Comparison of ENCODE assay signal across 8 mouse cellular contexts in genomic region chr3:95110911-95111726, GRCm38 (mm10). TPM values are rescaled to one million over a fixed set of nuclear protein-coding genes. Genes with fewer than 3 reads are reported as not detected.
DNase-seq lines count a peak whose midpoint lies in the region; ATAC-seq and TF ChIP-seq lines count a peak whose summit lies in the region.

Gene Vps72 (plus strand): TSS chr3:95111022.

- CTCF ChIA-PET in Patski (lab: Charles Lee), result interaction anchor here (1.1 to 7.9 kb wide), 4 partner anchors 45 to 96 kb away, joined by 3 to 67 read pairs (median 4); partner anchors contain the start of gene Zfp687

- peak; percentile 84 for DNase-seq in Patski (ENCODE audit: low read depth, low spot score)
- DNase-seq in cerebellum, postnatal 14 days, result peak; percentile 88 to 90
- DNase-seq in frontal cortex, postnatal 14 days (ENCODE audit: low spot score in 2 of 2), result peak; percentile 83 to 87
- peak; percentile 81 to 85 for DNase-seq in layer of hippocampus, postnatal 25 days (ENCODE audit: extremely low spot score in 1 of 2, low spot score in 1 of 2)
- DNase-seq in lung, postnatal 25 days (ENCODE audit: low spot score), result peak; percentile 93
- DNase-seq in retina, embryonic 14.5 days (ENCODE audit: low spot score), result peak; percentile 90
- peak; percentile 89 for DNase-seq in thymus, postnatal 4 days

- peak within 1 kb of the TSS; percentile 98 for H3K27ac ChIP-seq in hindbrain, embryonic 13.5 days

- ATAC-seq in Patski, result peak; percentile 66
- ATAC-seq in hindbrain, embryonic 13.5 days (ENCODE audit: low FRiP score), result peak; percentile 66

- H3K36me3 ChIP-seq in hindbrain, embryonic 13.5 days, result peaks cover 16% of the 10 kb centered on the region

- POLR2A ChIA-PET in Patski (lab: Charles Lee), result interaction anchor here (0.7 to 1.1 kb wide), 2 partner anchors 51 to 207 kb away, joined by 3 read pairs; no protein-coding TSS in a partner anchor

- in situ Hi-C loops in Patski (cut with MboI; ENCODE audit: low pct_unique_long_range_greater_than_20kb), result no loop called here

- H3K4me3 ChIP-seq in hindbrain, embryonic 13.5 days, result peak within 1 kb of the TSS; percentile 65

- H3K4me2 ChIP-seq in hindbrain, embryonic 13.5 days, result peak within 1 kb of the TSS; percentile 53

- under 1% methylated on average over 54 of the region's 54 CpGs for WGBS in hindbrain, embryonic 13.5 days

- no peaks in the 10 kb centered on the region for H3K9me3 ChIP-seq in hindbrain, embryonic 13.5 days

- H3K9ac ChIP-seq in hindbrain, embryonic 13.5 days, result peak within 1 kb of the TSS; percentile 83

- peaks cover 14% of the 10 kb centered on the region for H3K4me1 ChIP-seq in hindbrain, embryonic 13.5 days (replicated peaks)

- TF ChIP-seq CTCF in Patski (IDR thresholded peaks at IDR 0.05), result no peak

- H3K27me3 ChIP-seq in Patski, result no peaks in the 10 kb centered on the region
- no peaks in the 10 kb centered on the region for H3K27me3 ChIP-seq in hindbrain, embryonic 13.5 days

RNA-seq across cellular contexts. Expression of gene Vps72, which starts in this region (rescaled TPM):
- 120 TPM for polyA plus RNA-seq in Patski (2021)
- 219 and 221 TPM in 2 replicates for polyA plus RNA-seq in hindbrain, embryonic 13.5 days (2015; fragmentation: Nextera tagmentation; extraction: Ambion mirVana)
- total RNA-seq in layer of hippocampus, postnatal 25 days (2021), result 10 to 100 TPM; 46.2 to 50.3 TPM

Comparison
In these comparisons a context has a peak if more than half of its experiments do, and no peak if none do; other contexts are left out.
1. Peak in every context shown above with its lines: DNase-seq, ATAC-seq, H3K4me3 ChIP-seq and H3K27ac ChIP-seq.